Mouse (Mus musculus) cerebellum, adult 18-20 months (tissue): Measurements from ENCODE around the gene Dnm1.
A peak's percentile ranks its signal among the peaks of the same experiment; 100 is the strongest.

ENCODE experiments used
- DNase-seq, 2 experiments: peaks; one replicate each; pipeline ENCODE4 v3.0.0; 2021

Gene Dnm1

DNA sequence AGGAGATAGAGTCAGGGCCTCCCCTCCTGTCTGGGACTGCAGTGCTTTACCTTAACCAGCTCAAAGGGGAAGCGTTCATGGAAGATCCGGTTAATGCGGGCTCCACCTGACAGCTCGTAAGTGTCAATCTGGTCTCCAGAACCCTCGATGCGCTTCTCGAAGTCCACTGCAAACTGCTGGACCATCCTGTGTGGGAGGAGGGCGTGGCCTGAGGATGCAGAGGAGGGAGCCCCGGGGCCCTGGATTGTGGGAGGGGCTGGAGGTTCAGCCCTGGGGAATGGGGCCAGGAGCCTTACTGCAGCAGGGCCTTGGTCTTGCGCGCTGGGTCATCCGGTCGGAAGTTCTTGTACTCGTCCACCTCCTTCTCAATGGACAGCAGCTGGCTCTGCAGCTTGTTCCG is 17.2 kb downstream of the Dnm1 start:
- no peak for DNase-seq

DNA sequence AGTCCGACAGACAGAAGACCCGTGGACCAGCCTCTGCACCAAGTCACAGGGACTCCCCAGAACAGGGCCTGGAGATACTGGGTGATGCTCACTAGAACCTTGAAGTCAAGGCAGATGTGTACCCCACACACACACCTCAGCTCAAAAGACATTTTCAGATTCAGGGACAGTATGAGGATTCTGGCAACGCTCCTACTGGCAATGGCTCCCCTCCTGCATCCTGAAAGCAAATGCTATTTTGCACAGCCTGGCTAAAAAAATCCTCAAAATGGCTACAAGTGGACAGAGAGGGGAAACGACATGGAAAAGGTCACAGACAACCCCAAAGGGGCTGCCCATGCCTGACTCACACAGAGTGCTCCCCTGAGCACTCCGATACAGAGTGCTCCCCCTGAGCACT is 21.0 kb downstream of the Dnm1 start:
- DNase-seq: peak in 1 of 2 experiments; percentile 47

DNA sequence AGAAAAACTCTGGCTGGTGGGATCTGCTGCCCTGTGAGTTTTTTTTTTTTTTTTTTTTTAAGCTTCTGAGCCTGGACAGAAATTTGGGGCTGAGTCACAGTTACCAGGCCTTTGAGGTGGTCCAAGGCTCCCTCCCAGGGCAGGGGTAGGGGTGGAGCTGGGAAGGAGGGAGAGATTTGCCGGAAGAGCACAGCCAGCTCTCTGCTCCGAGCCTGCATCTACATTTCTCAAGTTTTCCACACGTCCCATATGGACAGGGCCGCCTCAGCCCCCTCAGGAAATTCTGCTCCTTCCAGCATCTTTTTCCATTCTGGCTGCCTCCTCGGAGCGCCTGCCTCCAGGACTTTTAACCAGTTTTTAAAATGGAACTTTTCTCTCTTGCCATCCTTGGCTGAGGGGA is 23.6 kb downstream of the Dnm1 start:
- DNase-seq: no peak

DNA sequence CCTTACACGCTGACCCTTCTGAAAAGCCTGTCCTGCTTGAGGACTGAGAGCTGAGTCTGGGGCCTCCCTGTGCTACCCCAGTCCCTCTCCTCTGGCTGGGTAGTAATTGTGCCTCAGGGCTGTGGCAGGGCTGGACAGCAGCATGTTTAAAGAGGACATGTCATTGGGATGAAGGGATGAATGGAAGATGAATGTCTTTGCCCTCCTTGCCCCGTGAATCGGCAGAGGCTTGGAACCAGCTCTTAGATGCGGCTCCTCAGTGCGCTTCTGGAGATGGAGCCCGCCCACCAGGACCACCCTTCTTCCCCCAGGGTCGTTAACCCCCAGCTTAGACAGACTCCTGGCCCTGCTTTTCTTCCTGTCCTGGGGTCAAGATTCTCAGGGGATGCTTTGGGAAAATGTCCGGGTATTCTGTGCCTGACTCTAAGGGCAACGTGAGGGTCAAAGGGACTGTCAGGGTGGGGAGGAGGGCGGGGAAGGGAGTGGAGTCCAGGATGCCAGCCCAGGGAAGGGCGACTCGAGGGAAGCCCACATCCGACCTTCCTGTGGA is 24.2 kb downstream of the Dnm1 start:
- no peak for DNase-seq

DNA sequence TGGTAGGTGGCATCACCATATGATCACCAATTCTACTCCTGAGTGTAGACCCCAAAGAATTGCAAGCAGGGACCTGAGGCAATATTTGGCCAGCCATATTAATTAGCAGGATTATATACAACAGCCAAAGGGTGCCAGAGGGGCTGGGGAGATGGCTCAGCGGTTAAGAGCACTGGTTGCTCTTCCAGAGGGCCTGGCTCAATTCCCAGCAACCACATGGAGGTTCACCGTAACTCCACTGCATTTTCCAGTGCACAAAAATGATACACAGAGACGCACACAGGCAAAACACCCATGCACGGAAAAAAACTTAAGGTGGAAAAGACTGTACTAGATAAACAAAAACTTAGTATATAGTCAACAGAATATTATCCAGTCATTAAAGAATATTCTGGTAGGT is 25.9 kb downstream of the Dnm1 start:
- DNase-seq: no peak

DNA sequence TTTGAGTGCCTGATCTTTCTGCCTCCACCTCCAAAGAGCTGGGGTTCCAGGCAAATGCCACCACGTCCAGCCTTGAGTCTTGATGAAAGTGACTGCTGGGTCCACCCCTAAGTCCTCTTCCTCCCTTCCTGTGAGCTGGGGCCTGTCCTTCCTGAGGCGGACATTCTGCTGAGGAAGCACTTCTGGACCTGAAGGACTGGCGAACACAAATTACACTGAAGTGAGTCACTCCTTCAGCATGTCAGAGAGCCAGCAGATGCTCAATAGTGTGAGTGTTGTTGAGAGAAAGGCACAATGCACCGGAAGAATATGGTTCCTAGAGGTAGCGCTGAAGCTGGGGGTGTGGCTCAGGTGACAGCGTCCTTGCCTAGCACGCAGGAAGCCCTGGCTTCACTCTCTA is 27.8 kb downstream of the Dnm1 start:
- DNase-seq: no peak

DNA sequence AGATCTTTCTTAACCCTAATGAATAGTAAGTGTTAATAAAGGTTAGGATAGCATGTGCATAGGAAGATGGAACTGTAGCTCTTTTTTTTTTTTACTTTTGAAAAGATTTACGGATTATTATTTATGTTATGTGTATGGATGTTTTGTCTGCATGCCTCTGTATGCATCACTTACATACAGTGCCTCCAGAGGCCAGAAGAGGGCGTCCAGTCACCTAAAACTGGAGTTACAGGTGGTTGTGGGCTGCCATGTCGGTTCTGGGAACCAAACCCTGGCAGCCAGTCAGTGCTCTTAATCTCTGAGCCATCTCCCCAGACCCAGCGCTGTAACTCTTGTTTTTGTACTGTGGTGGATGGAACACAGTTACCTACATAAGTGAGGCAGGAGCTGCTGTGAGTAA is 28.8 kb downstream of the Dnm1 start:
- no peak for DNase-seq

DNA sequence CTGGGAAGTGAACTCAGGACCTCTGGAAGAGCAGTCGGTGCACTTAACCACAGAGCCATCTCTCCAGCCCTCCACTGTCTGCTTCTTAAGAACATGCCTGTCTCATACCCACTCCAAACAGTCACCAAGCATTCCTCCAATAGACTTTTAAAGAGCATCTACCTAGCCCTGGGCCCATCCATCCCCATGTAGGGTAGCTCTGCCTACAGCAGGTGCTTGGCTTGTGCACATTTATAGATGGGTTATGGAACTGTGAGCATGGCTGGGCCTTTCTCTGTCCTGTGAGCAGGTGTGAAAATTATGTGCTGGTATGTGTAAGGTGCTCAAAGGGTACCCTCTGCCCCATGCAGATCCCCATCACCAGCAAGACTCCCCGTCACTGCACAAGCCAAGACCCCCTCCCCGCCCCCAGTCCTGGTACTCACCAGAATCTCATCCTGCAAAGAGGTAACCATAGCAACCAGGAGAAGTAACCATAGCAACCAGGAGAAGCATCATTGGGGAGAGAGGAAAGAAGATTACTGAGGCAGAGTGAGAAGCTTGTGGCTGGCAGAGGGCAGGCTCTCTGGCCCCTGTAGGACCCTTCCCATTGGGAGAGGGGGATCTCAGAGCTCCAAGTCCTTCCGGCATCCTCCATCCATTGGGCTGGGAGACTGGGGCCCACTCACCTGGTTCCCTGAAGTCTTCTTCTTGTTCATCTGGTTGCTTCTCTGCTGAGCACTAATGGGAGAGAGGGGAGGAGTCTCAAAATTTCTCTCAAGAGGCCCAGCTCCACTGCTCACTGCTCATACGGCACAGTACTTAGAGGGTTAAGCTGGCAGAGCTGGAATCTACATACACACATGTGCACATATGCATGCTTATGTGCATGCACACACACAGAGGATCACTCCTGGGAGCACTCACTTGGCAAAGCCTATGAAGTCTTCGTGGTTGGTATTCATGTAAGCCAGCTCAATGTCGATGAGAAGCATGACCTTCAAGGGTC is 30.1 kb downstream of the Dnm1 start:
- no peak for DNase-seq

DNA sequence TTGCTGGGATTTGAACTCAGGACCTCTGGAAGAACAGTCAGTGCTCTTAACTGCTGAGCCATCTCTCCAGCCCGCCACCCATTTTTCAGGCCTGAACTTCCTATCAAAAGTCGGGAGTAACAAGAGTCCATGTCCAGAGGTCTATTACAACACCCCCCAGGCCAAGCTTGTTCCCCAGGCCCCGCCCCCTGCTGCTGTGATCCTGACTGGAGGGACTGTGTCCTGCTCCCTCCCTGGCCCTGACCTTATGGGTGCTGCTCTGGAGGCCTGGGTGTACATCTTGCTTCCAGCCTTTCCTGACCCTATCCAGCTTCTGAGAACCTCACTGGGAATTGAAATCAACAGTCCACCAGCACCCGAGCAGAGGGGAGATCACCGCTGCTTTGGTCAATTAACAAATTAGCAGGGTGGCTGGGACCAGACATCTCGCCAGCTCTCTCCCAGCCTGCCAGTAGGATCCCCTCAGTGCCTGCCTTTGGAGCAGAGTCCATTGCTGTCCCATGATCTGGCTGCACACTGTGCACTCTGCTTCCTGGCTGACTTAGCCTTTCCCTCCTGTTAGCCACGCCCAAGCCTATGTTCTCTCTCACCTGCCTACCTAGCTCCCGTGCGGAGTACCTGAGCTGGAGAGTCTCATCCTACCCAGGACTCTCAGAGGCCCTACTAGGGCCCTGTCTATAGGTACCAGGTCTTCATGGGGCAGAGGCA is 31.4 kb downstream of the Dnm1 start:
- DNase-seq: no peak

DNA sequence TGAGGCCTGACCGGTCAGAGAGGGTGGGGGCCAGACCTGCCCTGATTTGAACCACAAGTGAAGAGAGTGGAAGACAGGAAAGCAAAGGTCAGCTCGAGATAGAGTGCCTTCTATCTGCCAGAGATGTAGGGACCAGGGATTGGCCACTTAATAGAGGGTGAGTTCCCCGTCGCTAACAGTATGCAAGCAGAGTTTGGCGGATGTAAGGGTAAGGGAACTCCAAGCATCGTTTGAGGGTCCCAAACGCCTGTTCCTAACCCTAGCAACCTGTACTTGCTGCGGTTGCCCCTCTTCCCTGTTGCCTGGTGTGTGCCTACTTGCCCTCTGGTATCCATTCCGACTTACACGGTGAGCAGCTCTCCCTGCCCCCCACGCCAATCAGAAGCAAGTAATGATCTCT is 32.4 kb downstream of the Dnm1 start:
- no peak for DNase-seq

DNA sequence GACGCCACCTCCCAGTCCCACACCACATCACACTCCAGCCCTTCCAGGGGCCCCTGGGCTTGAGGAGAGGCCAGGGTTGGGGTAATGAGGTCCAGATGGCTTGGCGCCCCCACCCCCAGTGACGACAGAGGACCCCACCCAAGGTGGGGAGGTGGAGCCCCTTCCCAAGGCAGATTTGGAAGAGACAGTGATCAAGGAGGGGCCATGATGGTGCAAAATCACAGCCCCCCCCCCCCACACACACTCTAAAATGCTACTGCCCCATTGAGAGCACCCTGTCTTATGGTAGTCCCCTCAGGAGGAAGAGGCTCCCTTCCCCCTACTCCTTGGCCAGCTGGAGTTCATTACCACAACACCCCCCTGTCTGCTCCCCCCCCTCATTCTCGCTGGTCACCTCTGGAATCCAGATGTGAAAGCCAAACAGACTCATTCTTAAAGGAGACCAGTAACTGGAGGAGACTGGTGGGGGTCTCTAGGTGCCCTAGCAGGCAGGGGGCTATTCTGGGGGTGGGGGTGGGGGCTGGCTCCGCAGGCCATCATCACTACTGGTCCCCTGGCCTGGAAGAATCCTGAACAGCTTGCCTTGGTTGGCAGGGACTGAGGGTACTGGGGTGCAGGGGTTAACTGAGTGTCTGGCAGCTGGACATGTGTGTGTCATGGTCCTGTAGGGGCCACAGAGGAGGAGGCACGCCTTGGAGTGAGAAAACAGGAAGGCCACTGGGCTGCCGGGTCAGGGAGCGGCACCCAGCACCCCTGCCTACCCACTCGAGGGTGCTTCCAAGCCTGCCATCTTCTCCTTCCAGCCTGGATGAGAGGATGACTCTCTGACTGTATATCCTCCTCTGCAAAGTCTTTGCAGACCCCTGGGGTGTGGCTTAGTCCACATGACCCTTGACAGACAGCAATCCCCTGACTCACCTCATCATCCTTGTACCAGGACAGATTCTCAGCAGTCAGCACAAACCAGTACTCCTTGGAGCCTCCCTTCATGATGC is 33.3 kb downstream of the Dnm1 start:
- peak in 1 of 2 experiments; percentile 11 for DNase-seq

DNA sequence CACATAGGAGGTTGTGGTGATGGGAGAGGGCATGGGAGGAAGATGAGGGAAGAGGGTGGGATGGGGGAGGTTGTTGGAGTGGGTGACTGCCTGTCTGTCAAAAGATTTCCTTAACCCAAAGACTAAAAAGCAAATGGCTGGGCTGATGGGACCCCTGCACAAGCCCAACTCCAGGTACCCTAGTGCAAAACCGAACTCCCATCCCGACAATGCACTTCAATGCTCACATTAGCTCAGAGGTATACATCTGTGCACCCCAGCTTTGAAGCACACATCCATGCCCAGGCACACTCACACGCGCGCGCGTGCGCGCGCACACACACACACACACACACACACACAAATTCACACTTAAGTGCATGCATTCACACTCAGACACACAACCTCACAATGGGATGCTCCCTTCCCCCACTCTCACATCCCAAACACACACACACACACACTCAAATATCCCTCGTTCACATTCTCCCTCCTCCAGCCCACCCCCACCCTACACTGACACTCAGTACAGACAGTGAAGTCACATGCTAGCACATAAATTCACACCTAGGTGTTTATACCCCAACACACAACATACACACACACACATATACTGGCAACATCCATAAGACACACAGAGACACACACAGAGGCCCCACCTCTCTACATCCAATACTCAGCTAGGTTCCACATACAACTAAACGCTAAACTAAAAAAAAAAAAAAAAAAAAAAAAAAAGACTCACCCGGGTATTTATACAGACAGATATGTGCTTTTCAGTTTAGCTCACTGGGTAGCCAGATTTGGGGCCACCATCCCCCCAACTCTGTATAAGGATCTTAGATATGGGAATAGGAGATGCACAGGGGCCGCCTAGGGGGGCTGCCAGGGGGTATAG is 34.2 kb downstream of the Dnm1 start:
- DNase-seq: peak in 1 of 2 experiments; percentile 15

DNA sequence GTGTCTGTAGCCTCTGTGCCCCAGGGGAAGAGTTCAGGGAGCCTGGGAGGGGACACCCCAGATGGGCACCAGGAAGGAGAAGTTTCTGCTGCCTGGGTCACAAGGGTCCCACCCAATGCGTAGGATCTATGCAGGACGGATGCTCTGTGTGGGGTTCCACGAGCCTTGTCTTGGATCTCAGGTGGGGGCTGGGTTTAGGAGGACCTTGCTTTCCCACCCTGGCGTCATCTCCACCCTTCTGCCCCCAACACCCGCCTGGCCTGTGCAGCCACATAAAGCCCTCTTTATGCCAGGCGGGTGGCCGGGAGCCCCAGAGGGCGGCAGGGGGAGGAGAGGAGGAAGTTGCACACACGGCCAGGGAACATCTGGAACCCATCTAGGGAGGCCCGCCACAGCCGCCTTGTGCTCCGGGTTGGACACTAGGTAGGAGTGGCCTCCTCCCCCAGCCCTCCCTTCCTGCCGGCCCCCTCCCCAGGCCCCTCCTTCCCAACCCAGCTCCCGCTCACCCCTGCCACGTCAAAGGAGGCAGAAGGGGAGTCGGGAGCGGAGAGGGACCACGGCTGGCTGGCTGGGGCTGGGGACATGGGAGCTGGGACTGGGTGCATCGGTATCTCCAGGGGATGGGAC is 35.2 kb downstream of the Dnm1 start:
- DNase-seq: peak in 1 of 2 experiments; percentile 32

DNA sequence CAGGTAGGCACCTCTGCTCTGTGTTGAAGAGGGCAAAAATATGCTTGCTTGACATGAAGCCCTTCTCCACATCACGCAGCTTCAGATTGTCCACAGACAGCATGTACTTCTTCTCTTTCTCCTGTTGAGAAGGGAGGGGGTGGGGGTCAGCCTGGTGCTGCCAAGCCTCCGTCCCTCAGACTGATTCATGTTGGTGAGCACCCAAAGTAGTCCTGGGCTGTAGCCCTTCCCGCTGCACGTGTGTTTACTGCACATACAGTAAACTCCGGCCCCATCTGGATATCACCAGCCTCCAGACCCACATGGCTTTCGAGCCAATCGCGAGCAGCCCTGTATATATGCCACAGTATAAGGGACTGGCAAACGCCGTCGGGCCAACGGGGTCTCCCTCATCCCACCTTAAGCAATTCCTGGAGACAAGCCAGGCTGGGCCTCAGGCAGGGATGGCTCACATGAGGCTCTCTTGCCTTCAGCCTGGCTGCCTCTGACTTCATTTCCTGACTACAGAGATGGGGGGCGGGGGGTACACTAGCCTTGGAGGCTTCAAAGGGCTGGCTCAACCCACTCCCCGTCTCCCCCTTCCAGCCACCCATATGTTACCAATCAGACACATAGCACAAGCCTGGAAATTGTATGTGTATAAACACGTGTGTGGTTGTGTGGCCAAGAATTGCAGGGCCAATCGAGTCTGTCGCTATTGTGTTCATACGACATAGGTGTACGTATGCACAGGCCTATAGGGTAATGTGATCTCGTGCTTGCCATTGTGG is 36.1 kb downstream of the Dnm1 start:
- DNase-seq: peak in 1 of 2 experiments; percentile 38

DNA sequence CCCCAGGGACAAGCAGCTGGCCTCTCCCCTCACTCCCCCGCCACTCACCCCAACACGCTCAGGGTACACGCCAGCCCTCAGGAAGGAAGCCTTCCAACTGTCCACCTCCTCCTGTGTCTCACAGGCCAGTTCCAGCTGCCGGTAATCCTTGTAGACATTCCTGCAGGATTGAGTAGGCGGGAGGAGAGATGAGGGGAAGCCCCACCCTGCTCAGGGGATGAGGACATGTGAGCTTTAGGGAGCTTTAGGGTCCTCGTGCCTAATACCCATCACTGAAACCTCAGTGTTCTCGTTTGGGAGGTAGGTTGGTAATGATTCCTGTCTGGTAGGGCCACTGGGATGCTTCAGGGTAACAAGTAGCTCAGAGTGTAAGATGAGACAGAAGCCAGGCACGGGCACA is 37.4 kb downstream of the Dnm1 start:
- DNase-seq: peak; percentile 19 to 27

DNA sequence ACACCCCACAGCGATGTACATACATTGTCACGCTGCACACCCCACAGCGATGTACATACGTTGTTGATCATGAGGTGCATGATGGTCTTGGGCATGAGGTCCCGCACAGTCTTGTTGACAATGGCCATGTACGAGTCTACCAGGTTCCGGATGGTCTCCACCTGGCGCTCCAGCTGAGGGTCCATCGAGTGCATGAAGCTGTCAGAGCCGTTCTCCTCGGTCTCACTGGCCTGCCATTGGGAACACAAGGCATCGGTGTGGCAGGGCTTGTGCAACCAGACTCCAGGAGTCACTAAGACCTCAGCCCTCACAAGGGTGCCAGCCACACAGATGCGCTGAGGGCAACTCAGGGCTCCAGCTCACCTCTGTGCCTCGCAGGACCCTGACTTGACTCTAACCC is 38.3 kb downstream of the Dnm1 start:
- no peak for DNase-seq

DNA sequence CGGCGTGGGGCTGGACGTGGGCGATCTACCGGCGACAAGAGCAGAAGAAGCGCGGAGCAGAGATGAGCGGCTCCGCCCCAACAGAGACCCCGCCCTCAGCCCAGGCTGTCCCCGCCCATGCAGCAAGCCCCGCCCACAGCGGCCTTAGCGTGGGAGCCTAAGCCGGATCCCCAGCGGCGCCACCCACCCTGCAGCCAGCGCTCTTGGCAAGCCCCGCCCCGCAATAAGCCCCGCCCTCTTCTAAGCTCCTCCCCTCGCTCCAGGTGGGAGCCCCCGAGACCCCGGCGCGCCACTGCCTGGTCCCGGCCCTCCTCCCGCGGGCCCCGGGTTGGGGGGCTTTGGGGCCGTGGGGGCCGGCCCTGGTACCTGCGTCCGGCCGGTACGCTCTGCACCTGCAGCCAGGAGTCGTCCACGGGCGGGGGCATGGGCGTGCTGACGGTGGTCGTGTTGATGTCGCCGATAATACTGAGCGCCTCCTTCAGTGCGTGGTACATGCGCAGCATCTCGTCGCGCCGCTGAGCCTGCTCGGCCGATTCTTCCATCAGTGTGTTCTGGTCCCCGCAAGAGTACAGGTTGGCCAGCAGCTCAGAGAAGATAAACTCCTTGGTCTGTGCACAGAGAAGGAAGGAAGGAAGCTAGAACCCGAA is 40.7 kb downstream of the Dnm1 start:
- peak in 1 of 2 experiments; percentile 66 for DNase-seq

DNA sequence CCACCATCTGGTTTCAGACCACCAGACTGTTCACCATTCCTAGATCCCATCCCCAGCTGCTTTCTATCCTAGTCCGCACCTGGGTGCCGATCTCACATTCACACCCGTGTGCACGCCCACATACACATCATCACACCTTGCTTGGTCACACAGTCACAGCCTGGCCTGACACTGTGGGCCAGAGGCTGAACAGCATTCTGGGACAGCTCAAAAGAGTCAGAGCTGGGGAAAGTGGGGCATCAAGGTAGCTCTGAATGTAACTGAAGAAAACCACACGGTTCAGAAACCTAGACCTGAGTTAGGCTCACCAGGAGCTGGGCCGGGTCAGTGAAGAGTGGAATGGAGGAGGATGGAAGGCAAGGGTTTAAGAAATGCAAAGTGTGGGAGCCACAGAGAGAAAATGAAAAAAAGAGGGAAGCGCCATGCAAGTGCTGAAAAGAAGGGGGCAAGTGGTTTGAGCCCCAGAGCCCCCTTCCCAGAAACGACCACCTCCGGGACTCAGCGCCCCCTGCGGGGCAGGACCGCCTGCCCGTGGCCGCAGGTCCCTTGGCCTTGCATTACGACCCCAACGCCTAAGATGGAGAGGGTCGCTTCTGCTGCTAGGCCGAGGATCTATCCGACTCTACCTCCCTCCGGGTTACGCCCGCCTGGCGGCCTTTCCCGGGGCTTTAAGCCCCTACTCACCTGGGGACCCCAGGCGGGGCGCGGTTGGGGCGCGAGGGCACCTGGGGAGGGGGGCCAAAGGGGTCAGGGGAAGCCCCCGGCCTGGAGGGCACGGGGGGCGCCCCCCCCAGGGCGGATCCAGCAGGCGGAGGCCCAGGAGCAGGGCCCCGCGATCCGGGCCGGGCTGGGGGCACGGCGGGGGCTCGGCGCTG is 41.5 kb downstream of the Dnm1 start:
- DNase-seq: peak in 1 of 2 experiments; percentile 21
